Mouse (Mus musculus): ENCODE results near the gene Efnb2.

GRCm38 (mm10) chr8:8652388-8652787 is 8.7 kb downstream of the Efnb2 start:
- TF ChIP-seq CTCF (IDR thresholded peaks at IDR 0.05; ENCODE audit: borderline replicate concordance, extremely low read depth, insufficient read depth, insufficient read length) (no peak), POLR2A (IDR thresholded peaks at IDR 0.05; ENCODE audit: borderline replicate concordance, extremely low read depth, insufficient read depth, insufficient read length, poor library complexity, severe bottlenecking) (no peak)

Data from brain, embryonic 14.5 days (tissue).